Mouse (Mus musculus): ENCODE measurements around the gene Vps13c.

The Vps13c gene

DNA sequence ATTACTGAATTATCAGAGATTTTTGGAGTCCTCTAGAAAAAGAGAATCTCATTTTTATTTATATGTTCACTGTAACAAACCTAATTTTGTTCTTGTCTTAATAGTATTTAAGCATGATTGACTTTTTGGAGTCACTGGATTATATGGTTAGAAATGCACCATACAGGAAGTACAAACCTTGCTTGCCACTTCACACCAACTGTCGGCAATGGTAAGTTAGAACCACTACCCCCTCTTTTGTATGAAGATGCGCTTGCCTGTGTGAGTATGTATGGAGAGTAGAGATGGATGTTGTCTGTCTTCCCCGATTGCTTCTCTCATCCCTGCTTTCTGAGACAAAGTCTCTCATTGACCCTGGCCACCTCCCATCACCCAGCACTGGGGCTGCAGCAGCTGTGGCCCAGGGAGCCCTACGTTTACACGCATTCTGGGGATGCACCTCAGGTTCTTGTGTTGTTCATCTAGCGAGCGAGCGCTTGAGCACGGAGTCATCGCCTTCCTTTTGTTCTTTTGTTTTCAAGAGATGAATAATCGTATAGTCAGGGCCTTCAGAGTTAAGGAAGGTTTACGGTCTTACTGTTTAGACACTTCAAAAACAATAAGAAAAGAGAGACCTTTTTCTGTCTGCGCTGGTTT, 43.3 kb downstream of the Vps13c start:
- no peak for DNase-seq

DNA sequence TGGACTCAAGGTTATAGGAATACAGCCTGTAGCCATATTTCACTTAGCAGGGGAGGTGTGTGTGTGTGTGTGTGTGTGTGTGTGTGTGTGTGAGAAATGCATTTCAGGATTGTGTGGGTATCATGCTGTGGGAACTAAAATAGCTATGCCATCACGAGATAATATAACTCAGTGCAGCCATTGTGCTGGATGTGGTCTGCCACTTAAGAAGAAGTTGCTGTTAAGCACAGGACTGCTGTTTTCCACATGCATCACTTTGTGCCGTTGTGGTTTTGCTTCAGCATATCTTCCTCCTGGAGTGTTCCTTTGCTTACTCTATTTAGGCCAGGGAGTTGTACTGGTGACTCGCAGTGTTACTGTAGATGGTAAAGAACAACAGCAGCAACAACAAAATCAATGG, 43.9 kb downstream of the Vps13c start:
- no peak for DNase-seq

DNA sequence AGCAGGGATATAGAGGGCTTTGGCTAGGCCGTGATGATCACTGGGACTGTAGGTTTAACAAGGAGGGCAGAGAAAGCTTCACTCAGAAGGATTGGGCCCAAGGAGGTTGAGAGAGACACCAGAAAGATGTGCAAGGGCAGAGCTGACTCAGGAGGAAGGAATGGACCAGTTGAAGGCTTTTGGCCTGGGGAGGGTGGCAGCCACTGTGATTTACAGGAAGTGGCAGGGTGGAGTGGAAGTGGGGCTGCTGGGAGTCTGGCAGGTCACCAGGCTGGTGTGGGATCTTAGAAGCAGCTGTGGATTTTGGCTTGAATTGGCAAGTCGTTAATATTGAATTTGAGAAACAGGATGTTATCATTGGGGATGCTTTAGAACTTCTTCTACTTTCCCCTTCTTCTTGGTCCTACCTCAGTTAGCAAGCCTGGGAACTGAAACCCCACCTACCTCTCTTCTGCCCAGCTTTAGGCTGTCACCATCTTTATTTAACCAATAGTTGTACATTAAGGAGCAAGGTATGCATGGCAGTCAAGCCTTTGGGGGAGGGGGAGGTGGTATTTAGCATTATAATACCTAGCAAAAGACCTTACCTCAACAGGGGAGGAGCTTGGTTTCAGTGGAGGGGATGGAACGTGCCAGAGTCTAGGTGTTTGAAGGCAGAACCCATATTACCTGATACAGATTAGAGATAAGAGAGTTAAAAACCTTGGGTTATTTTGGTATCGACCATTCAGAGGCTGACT, 47.0 kb downstream of the Vps13c start:
- no peak for DNase-seq

DNA sequence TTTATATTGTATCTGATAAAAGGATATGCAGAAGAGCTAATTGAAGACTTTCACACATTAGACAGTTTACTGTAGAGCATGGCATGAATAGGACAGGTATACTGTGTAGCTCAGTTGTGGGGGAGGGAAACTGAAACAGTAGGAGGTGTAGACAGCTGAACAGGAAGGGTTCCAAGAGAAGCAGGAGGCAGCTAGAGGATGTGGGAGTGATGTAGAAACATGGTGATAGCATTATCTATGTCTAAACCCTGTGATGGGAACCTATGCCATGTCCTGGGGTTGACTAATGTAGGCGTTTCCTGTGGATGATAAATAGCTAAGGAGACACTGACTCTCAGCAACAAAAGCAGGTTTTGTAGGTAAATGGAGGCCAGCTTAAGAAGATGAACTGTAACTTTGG, 53.3 kb downstream of the Vps13c start:
- peak; percentile 19 for DNase-seq

DNA sequence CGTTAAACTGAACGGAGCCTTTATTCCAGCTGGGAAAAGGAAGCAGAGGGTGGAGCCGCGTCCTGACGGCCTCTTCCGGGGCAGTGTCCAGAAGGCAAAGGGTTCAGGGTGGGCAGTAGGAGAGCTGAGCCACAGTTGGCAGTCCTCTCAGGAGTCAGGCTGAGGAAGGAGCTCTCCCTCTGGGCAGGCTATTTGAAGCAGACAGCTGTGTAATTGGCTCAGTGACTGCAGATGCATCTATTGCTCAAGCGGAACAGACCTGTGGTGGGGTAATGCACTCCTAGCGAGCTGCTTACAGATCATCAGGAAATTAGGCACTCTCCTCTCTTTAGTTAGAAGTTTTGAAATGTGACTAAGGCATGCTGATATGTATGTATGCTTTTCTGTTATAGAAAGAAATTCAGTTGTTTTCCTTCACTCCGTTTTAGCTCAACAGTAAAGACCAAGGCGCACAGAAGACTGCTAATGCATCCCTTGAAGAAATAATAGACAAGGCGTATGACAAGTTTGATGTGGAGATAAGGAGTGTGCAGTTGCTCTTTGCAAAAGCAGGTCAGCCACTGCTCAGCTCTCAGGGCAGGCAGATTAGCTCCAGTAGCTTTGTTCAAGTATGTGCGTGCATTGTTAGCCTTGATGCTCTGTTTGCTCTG, 56.6 kb downstream of the Vps13c start:
- no peak for DNase-seq

DNA sequence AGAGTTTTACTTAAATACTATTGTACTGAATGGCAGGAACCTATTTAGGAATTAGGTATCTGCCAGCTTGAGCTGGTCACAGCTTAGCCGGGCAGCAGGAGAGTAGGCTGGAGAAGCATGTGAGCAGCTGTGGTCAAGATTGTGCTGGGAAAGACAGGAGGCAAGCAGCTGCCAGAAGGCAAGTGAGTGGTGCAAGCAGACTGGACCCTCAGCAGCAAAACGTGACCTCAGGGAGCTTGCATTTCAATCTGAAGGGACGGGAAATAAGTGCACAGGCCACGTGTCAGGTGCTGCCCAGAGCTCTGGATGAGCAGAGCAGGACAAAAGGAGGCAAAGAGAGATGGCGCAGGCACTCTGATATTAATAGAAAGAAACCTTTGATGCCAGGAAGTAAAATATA, 60.2 kb downstream of the Vps13c start:
- DNase-seq, result no peak

DNA sequence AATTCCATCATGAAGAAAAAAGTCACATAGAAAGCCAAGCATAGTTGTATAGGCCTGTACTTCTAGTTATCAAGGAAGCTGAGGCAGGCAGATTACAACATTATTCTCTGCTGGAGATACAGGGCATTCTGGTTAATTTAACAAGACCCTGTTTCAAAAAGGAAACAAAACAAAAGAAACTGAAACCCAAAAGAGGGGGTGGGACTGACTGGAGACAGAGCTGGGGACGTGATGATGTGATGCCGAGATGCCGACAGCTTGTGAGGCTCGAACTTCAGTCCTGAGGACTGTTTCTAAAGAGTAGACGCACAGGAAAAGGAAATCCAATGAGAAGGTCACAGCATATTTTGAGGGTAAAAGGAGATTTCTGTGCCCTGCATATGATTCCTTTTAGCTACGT, 64.2 kb downstream of the Vps13c start:
- no peak for DNase-seq

DNA sequence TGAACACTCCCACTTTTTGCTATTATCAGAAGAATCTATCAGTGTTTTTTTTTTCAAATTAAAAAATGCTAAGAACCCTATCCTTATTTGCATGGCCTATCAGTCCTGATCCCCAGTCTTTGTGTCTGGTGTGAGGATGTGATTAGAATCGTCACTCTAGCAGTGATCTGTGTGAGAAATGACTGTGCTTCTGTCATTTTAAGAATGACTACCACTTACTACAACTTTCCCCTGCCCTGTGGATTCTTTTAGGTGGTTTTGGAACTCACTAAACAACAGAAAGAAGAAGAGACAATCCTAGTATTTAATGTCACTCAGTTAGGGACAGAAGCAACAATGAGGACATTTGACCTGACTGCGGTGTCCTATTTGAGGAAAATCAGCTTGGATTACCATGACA, 65.3 kb downstream of the Vps13c start:
- DNase-seq, result no peak

DNA sequence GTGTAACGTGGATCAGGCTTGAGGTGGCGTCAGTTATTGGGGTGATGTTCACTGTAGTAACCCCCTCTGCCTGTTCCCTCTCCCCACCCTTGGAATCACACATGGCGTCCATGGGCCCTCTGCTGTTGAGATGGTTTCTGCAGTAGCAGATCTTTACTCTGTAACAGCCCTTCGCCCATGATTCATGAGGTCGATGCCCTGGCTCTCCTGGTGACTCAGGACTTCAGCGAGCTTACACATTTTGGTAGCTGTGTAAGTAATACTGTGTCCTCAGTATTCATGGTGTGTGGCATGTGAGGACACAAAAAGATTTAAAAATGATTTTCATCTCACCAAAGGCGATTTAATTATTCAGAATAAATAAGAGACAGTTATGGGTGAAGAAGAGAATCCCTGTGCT, 74.5 kb downstream of the Vps13c start:
- no peak for DNase-seq

DNA sequence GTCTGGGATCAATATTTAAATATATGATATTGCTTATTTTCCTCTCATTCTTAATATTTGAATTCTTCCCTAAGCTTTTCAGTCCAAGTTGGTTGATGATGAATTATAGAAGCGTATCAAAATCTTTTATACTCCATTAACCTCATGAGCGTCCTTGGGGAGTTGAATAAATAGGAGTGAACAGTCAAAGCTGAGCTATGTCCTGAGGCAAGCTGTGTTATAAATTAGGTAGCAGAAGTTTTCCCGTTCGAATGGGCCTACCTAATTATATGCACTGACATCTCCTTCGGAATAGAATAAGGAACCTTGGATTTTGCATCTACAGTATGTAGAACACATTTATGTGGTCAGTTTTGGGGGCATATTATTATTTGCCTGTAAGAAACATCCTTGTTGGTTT, 82.2 kb downstream of the Vps13c start:
- no peak for DNase-seq

DNA sequence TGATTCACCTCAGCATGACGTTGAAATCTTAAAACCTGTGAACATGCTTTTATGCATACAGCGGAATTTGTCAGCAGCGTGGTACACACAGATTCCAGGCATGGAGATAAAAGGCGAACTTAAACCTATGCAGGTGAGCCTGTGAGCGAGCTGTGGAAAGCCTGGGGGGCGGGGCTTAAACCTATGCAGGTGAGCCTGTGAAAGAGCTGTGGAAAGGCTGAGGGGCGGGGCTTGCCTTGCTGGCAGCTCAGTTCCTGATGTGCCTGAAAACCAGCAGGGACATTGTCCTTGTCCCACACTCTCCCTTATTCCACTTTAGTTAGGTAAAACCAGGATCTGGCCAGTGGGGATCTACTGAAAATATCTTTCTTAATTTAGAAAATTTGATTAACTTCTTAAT, 90.4 kb downstream of the Vps13c start:
- no peak for DNase-seq

DNA sequence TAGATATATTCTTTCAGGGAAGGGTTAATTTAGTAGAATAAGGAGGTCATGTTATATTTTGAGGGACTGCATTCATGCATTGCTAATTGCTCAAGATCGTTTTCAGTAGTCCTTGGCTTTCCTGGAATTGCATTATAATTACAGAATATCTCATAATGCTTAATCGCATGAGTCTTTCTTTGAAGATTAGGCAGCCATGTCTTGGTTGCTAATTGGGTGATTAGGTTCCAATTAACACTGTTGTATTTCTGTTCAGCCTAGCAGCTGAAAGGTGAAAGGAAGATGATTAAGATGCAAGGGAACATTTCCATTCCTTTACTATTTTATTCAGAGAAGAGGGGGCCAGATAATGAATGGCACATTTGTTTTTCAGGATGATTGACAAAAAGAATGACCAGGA, 97.1 kb downstream of the Vps13c start:
- no peak for DNase-seq

DNA sequence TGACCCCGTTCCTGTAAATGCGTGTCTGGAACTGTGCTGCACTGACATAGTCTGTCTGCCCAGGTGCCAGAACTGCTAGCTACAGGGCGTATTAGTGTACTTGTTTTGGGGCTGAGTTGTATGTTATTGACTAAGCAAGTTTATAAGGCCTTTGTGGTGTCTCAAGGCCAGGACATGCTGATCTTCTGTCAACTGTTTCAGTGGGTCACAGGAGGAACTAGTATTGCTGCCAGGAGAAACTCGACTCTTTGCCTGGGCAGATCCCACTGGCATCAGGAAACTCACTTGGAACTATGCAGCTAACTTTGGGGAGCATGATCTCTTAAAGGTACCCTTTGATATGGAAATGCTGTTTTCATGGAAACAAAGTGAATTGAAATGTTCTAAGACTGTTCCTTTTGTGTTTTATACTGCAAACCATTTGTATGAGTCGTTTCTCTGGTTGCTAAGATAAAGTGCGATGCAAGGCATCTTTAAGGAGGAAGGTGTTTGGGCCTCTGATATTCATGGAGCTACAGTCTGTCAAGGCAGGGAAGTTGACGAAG, 115.3 kb downstream of the Vps13c start:
- DNase-seq, result no peak

DNA sequence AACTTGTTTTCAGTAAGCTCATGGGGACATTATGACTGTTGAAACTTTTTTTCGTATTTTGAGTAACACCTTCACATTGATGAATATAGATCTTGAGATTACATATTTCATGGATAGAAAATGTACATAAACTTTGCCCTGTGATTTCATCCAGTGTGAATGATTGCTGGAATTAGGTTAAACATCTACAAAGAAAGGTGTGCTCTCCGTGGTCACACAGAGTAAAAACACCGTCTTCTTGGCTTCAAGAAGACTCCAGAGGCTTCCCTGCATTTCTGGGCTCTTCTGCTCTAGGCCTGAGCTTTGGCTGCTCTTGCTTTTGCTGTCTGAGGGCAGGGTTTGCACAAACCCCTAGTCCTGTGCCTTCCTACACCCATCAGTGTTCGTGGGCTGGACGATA, 121.8 kb downstream of the Vps13c start:
- DNase-seq, result no peak

DNA sequence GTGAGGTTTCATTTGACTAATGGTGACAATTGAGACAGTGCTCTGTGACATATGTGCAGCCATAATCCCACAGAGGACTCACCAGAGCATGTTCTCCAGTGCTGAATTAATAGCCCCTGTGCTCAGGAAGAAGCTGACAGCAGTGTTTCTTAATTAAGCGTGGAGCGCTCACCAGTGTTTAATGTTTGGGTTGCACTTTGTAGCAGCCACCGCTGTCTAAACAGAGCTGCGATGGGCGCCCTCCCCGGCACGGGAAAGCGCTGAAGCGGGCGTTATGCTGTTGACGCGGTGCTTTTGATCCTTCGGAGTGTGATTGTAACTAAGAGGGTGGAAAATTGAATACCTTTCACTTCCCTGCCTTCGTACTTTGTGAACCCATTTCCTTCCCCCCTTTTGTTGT, 125.7 kb downstream of the Vps13c start:
- no peak for DNase-seq

DNA sequence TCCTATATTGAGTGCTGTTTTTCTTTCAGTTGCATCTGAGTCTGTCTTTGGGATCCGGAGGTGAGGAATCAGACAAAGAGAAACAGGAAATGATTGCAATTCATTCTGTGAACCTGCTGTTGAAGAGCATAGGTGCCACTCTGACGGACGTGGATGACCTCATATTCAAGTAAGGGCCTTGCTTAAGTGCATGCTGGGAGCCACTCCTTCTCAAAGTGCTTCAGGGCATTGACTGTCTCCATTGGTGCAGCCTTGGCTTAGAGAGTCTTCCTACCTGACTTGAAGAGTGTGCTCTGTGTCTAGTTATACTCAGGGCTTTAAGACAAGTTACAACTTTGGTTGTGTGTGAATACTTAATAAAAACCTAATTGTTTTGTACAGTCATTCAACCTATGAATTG, 126.8 kb downstream of the Vps13c start:
- no peak for DNase-seq

DNA sequence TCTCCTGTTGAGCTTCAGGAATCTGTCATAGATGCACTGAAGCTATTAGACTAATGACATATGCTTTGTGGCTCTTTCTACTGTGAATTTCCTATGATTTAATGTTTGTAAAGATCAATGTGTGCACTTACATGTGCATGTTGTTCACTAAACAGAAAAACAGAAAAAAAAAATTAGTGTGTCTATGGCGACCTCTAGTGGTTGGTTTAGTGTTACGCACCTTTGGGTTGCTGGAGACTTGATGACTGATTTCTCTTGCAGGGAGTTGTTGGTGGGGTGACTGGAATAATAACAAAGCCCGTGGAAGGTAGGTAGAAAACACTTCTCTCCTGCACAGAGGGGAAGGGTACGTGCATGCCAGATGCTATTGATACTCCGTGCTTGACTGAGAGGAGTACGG, 133.3 kb downstream of the Vps13c start:
- no peak for DNase-seq

DNA sequence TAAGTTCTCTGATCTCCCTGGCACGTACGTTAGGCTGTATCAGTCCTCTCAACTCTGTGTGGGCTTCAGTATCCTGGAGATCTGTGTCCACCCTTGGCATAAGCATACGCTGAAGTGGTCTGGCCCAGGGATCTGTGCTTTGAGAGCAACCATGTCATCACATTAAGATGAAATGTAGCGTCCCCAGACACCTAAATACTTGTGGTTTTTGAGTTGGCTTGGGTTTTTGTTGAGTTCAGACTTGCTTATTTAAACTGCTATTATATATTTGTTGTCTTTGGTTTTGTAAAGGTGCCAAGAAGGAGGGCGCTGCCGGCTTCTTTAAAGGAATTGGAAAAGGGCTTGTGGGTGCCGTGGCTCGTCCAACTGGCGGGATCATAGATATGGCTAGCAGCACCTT, 135.3 kb downstream of the Vps13c start:
- DNase-seq, result no peak

DNA sequence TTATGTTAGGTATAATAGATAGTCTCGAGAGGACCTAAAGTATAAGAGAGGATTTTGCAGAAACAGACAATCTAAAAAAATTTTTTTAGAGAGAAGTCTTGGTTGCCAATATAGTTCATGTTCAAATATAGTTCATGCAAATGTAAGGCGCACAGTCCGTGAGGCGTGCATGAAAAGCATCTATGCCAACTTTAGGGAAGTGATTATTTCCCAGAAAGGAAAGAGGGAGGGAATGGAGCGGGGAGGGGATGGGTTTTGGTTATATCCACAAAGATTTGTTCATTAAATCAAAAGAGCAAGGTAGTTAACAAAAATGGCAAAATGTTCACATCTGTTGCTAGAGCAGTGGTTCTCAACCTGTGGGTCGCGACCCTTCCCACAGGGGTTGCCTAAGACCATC, 166.4 kb downstream of the Vps13c start:
- no peak for DNase-seq

DNA sequence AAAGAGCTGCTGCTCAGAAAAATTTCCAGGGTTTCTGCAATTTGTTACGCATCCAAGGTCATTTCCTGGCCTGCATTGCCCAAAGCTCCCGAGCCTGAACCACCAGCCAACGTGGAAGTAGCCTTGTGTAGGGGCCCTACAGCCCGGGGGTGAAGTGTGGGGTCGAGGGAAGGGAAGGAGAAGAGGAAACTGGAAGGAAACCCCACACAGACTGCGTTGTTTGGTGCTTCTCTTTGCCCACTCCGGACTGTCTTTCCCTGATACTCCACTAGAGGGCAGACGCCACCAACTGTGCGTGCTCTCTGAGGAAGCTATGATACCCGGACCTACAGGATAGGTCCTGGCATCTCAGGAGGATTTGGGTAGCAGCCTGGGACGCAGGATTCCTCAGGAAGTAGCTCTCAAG, 174.8 kb downstream of the Vps13c start:
- DNase-seq, result peak; percentile 72

DNA sequence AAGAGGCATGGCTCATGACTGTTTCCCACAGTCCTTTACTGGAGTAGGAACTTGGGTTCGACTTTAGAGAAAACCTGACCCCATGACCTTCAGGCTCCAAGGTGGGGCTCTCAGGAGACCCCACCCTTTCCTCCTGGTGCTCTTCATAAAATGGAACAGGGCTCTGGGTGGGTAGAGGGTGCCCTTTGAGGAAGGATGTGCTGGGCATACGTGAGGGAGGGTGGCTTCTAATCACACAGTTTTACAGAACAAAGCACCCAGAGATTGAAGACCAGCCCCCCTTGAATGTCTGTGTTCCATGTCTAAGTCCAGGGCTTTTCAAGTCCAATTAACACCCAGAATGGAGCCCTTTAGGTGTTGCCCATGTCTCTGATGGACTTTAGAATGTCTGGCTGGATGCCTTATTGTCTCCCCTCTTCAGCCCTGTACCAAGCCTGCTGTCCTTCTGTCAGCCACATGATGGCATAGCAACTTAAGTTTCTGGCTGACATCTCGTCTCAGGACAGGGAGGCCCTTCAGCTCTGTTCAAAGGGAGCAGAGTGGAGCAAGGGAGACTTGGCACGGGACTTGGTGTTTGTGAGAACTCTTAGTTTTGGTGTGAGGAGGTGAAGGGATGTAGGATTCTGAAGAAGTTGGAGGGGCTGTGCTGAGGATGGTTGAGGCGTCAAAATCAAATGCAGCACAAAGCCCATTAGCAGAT, 176.2 kb downstream of the Vps13c start:
- peak; percentile 54 for DNase-seq

DNA sequence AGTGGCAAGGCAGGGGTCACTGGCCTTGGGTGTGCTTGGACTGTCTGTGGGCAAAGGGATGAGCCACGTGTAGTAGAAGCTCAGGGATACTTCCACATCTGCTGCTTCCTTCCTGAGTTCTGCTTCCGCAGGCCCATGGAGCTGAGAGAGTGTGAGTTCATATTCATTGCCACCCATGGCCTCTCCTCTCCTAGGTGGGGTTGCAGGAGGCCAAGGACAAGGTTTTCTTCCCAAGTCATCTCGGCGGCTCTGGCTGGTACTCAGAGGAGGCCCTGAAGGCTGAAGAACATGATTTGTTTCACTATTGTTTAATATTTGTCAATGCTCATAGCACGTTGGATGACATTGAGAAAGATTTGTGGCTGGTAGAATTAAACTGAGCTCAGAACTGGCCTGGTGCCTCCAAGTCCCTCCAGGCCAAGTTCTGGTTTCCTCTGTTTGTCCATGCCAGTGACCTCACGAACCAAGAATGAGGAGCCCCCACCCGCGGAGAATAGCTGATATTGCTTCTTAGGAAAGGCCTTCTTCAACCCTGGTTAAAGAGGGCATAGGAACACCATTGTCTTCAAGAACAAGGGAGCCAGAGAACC, 180.7 kb downstream of the Vps13c start:
- no peak for DNase-seq

Data from right cerebral cortex, adult 18-20 months (tissue).